Mouse (Mus musculus) CH12.LX (cell line): Measurements from ENCODE around the gene Arfgap3. TPM values are rescaled to one million over a fixed set of nuclear protein-coding genes. Genes with fewer than 3 reads are reported as not detected.

Experiments
- DNase-seq: peaks from one replicate; pipeline ENCODE4 v3.0.0-alpha.2; 2013; ENCODE audit errors: extremely low read depth
- H3K27ac ChIP-seq: 2 replicates; pipeline ENCODE4 v1.5.1; 2012; ENCODE audit warnings: low read depth, mild to moderate bottlenecking, control low read depth, moderate library complexity; ENCODE audit not compliant: insufficient read depth
- H3K27me3 ChIP-seq: replicated peaks from 2 replicates; pipeline ENCODE3; 2012; ENCODE audit warnings: inconsistent platforms
- H3K36me3 ChIP-seq, 2 experiments: replicated peaks in 1 of 2; 2 replicates each; pipeline versions ENCODE3 to v1.6.1; 2012; ENCODE audit warnings: inconsistent platforms in 1 of 2, low read length in 1 of 2, mild to moderate bottlenecking in 1 of 2, mixed read lengths in 1 of 2, moderate library complexity in 1 of 2; ENCODE audit not compliant: control insufficient read depth in 1 of 2, insufficient read depth in 1 of 2
- H3K4me1 ChIP-seq, 2 experiments: 2 replicates each; pipeline ENCODE4 v1.6.1; 2012; ENCODE audit warnings: inconsistent platforms in 1 of 2, moderate library complexity in 1 of 2; ENCODE audit not compliant: insufficient read depth in 2 of 2, control insufficient read depth in 1 of 2
- H3K4me2 ChIP-seq: 2 replicates; pipeline ENCODE4 v1.6.1; 2012; ENCODE audit warnings: low read depth, mild to moderate bottlenecking, control low read depth; ENCODE audit not compliant: poor library complexity, insufficient read depth, severe bottlenecking
- H3K4me3 ChIP-seq, 3 experiments: fragments of 150-350 bp in 1 of 3; sonication (generic) in 1 of 3; replicated peaks in 1 of 3; 2 replicates each; pipeline versions ENCODE3 to v1.5.1; 2011 to 2012; ENCODE audit warnings: low read depth in 2 of 3, low read length in 2 of 3, mild to moderate bottlenecking in 2 of 3, moderate library complexity in 2 of 3, control low read depth in 1 of 3, improper control_type of control experiment in 1 of 3, inconsistent platforms in 1 of 3, mixed read lengths in 1 of 3; ENCODE audit not compliant: poor library complexity in 1 of 3
- H3K79me2 ChIP-seq: replicated peaks from 2 replicates; pipeline ENCODE4 v1.6.1; 2012; ENCODE audit warnings: mild to moderate bottlenecking, moderate library complexity; ENCODE audit not compliant: control insufficient read depth, poor library complexity, insufficient read depth, severe bottlenecking; ENCODE audit errors: extremely low read depth
- H3K9ac ChIP-seq: 2 replicates; pipeline ENCODE4 v1.6.1; 2012; ENCODE audit warnings: low read depth, mild to moderate bottlenecking, control low read depth, moderate library complexity; ENCODE audit not compliant: insufficient read depth
- H3K9me3 ChIP-seq: replicated peaks from 2 replicates; pipeline ENCODE3; 2012; ENCODE audit warnings: low read length, inconsistent platforms, mixed read lengths
- CHD2 ChIP-seq: IDR thresholded peaks from 2 replicates; pipeline ENCODE4 v1.6.1; 2011; ENCODE audit warnings: low read length, improper control_type of control experiment
- CTCF ChIP-seq, 2 experiments: IDR thresholded peaks in 1 of 2; conservative IDR thresholded peaks in 1 of 2; 2 replicates each; pipeline ENCODE4 v1.5.1; 2011 to 2012; ENCODE audit warnings: low read depth in 2 of 2, low read length in 2 of 2, improper control_type of control experiment in 1 of 2, inconsistent platforms in 1 of 2, mild to moderate bottlenecking in 1 of 2, moderate library complexity in 1 of 2
- E2F4 ChIP-seq: IDR thresholded peaks from 2 replicates; pipeline ENCODE4 v1.6.1; 2011; ENCODE audit warnings: low read depth, low read length, improper control_type of control experiment; ENCODE audit not compliant: insufficient replicate concordance
- ELF1 ChIP-seq: IDR thresholded peaks from 2 replicates; pipeline ENCODE4 v1.6.1; 2014; ENCODE audit warnings: low read depth, mild to moderate bottlenecking, inconsistent platforms, low read length, improper control_type of control experiment
- GABPA ChIP-seq: IDR thresholded peaks from 2 replicates; pipeline ENCODE4 v1.6.1; 2012; ENCODE audit warnings: low read depth, low read length, improper control_type of control experiment, inconsistent platforms; ENCODE audit not compliant: insufficient replicate concordance
- JUN ChIP-seq: IDR thresholded peaks from 2 replicates; pipeline ENCODE4 v1.6.1; 2011; ENCODE audit warnings: low read depth, mild to moderate bottlenecking, low read length, improper control_type of control experiment, moderate library complexity; ENCODE audit not compliant: insufficient read depth
- MAX ChIP-seq: IDR thresholded peaks from 2 replicates; pipeline ENCODE4 v1.6.1; 2011; ENCODE audit warnings: low read length, improper control_type of control experiment
- MEF2A ChIP-seq: IDR thresholded peaks from 2 replicates; pipeline ENCODE4 v1.6.1; 2014; ENCODE audit warnings: low read depth, mild to moderate bottlenecking, inconsistent platforms, low read length, improper control_type of control experiment, borderline replicate concordance
- MXI1 ChIP-seq: IDR thresholded peaks from 2 replicates; pipeline ENCODE4 v1.6.1; 2011; ENCODE audit warnings: mild to moderate bottlenecking, low read depth, low read length, improper control_type of control experiment
- MYC ChIP-seq: IDR thresholded peaks from 2 replicates; pipeline ENCODE4 v1.6.1; 2011; ENCODE audit warnings: low read depth, mild to moderate bottlenecking, improper control_type of control experiment, low read length
- NRF1 ChIP-seq: IDR thresholded peaks from 2 replicates; pipeline ENCODE4 v1.6.1; 2014; ENCODE audit warnings: low read depth, mild to moderate bottlenecking, inconsistent platforms, low read length, improper control_type of control experiment, moderate library complexity
- POLR2AphosphoS2 ChIP-seq: IDR thresholded peaks from 2 replicates; pipeline ENCODE4 v1.6.1; 2011; ENCODE audit warnings: low read depth, low read length, improper control_type of control experiment
- RCOR1 ChIP-seq: conservative IDR thresholded peaks from 2 replicates; pipeline ENCODE4 v1.6.1; 2012; ENCODE audit warnings: low read depth, mild to moderate bottlenecking, inconsistent platforms, low read length, improper control_type of control experiment
- TBP ChIP-seq: conservative IDR thresholded peaks from 2 replicates; pipeline ENCODE4 v1.6.1; 2011; ENCODE audit warnings: low read depth, low read length, improper control_type of control experiment
- UBTF ChIP-seq: IDR thresholded peaks from 2 replicates; pipeline ENCODE4 v1.6.1; 2012; ENCODE audit warnings: low read depth, mild to moderate bottlenecking, inconsistent platforms, low read length, improper control_type of control experiment, moderate library complexity
- USF1 ChIP-seq: IDR thresholded peaks from 2 replicates; pipeline ENCODE4 v1.6.1; 2014; ENCODE audit warnings: low read depth, mild to moderate bottlenecking, inconsistent platforms, low read length, improper control_type of control experiment
- USF2 ChIP-seq: conservative IDR thresholded peaks from 2 replicates; pipeline ENCODE4 v1.6.1; 2011; ENCODE audit warnings: low read depth, low read length, improper control_type of control experiment
- ZC3H11A ChIP-seq: IDR thresholded peaks from 2 replicates; pipeline ENCODE4 v1.6.1; 2012; ENCODE audit warnings: low read depth, mild to moderate bottlenecking, inconsistent platforms, low read length, improper control_type of control experiment
- ZMIZ1 ChIP-seq: IDR thresholded peaks from 2 replicates; pipeline ENCODE4 v1.6.1; 2012; ENCODE audit warnings: low read depth, mild to moderate bottlenecking, inconsistent platforms, low read length, improper control_type of control experiment
- ZNF384 ChIP-seq: IDR thresholded peaks from 2 replicates; pipeline ENCODE4 v1.6.1; 2012; ENCODE audit warnings: low read depth, low read length, improper control_type of control experiment, inconsistent platforms
- dilution Hi-C: fragments of 300-500 bp; cut with MboI; formaldehyde crosslinking; loops from 2 replicates; pipeline ENCODE4 v1.14.3; 2020; ENCODE audit warnings: low sequenced_read_pairs; ENCODE audit not compliant: extremely low pct_unique_long_range_greater_than_20kb, extremely low pct_ligation_motif_present
- in situ Hi-C: fragments of 300-500 bp; cut with MboI; formaldehyde crosslinking; loops from 3 replicates; pipeline ENCODE4 v1.14.3; 2019; ENCODE audit warnings: low sequenced_read_pairs, low pct_ligation_motif_present, low pct_unique_long_range_greater_than_20kb, mixed read lengths
- polyA plus RNA-seq: library from polyadenylated mRNA; unstranded; fragments of >175 nt; gene quantifications from 2 replicates; pipeline ENCODE4 v1.2.1, GENCODE M21; 2012; ENCODE audit warnings: low read depth; ENCODE audit not compliant: insufficient read length
- total RNA-seq, 2 experiments: library from RNA; depleted of rRNA; stranded (reverse); fragments of 300-350 nt in 1 of 2; fragments of >200 nt in 1 of 2; gene quantifications; 2 replicates each; pipeline ENCODE4 v1.2.3; 2012 to 2014

The Arfgap3 gene
- total and polyA plus RNA-seq, 3 experiments: 11.0 to 21.7 (median 20.3) TPM

DNA sequence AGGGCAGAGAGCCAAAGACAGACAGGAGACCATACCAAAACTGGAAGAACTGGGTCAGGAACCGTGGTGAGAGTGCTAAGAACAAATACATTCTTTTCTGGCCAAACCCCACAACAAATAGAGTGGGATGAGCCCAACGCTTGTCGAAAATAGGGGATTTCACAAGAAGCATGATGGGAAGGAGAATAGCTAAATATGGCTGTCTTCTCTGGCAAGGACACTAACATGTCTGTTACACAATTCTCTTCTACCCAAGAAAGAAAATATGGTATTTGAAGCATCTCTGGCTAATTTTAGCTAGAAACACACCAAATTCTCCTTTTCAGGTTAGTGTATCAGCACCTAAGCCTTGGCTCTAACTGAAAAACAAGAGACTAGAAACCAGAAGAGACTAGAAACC, 10.1 kb upstream of the Arfgap3 start:
- Histone ChIP-seq H3K4me2 (no peak overlapping the region), H3K4me3 (no peak overlapping the region), H3K9me3 (no peaks in the 10 kb centered on the region), H3K79me2 (no peaks in the 10 kb centered on the region), H3K27me3 (no peaks in the 10 kb centered on the region), H3K36me3 (peaks cover 3 to 7% of the 10 kb centered on the region in 2 experiments), H3K27ac (no peak overlapping the region), H3K4me1 (peaks cover 0 to 9% of the 10 kb centered on the region in 2 experiments; a peak in 1 of 4 replicates), H3K9ac (no peak overlapping the region)
- in situ Hi-C loops (no loop called here), dilution Hi-C loops (no loop called here)
- no peak for DNase-seq
- TF ChIP-seq E2F4: no peak
- TF ChIP-seq ZNF384: no peak
- TF ChIP-seq CHD2: no peak
- no peak for TF ChIP-seq NRF1
- TF ChIP-seq MEF2A: no peak
- TF ChIP-seq TBP: no peak
- TF ChIP-seq GABPA: no peak
- no peak for TF ChIP-seq MAX
- no peak for TF ChIP-seq POLR2AphosphoS2
- no peak for TF ChIP-seq ELF1
- TF ChIP-seq RCOR1: no peak
- no peak for TF ChIP-seq ZMIZ1
- TF ChIP-seq CTCF (conservative IDR thresholded peaks at IDR 0.05 in 1 of 2, IDR thresholded peaks at IDR 0.05 in 1 of 2; ENCODE audit: low read depth in 2 of 2, low read length in 2 of 2): no peak
- TF ChIP-seq USF1: no peak
- no peak for TF ChIP-seq UBTF
- TF ChIP-seq ZC3H11A: no peak

DNA sequence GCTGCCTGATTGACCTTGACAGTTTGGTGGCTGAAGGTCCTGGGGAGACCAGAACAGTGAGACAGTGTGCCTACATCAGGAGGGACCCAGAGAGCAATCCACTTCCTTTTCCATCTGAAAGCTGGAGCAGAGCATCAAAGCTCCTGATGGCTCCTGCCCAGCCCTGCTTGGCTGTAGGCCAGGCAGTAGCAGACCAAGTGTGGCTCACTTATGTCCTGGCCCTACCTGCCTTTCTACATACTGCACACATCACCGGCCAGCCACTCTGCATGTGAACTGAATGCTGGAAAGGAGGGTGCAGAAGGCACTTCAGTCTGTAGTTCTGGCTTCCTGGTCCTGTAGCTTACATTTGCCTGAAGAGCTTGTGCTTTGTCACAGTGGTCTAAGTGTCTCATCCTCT, 8.4 kb upstream of the Arfgap3 start:
- dilution Hi-C loops (no loop called here), in situ Hi-C loops (no loop called here)
- no peaks in the 10 kb centered on the region for H3K79me2 ChIP-seq
- H3K4me1 ChIP-seq: peaks cover 0 to 9% of the 10 kb centered on the region in 2 experiments; a peak in 1 of 4 replicates
- no peaks in the 10 kb centered on the region for H3K27me3 ChIP-seq
- no peak overlapping the region for H3K27ac ChIP-seq
- H3K36me3 ChIP-seq: peaks cover 3 to 7% of the 10 kb centered on the region in 2 experiments
- H3K9me3 ChIP-seq: no peaks in the 10 kb centered on the region
- no peak overlapping the region for H3K9ac ChIP-seq
- TF ChIP-seq E2F4 (no peak), USF2 (no peak), MXI1 (no peak), CHD2 (no peak), JUN (no peak), MYC (no peak)
- no peak for DNase-seq
- H3K4me2 ChIP-seq: no peak overlapping the region
- no peak overlapping the region for H3K4me3 ChIP-seq
